Mouse (Mus musculus): ENCODE data around the gene Zfp575. TPM values are rescaled to one million over a fixed set of nuclear protein-coding genes. Genes with fewer than 3 reads are reported as not detected.

Zfp575 gene
- polyA plus RNA-seq, 2 experiments, result 0.04 to 0.09 TPM

DNA sequence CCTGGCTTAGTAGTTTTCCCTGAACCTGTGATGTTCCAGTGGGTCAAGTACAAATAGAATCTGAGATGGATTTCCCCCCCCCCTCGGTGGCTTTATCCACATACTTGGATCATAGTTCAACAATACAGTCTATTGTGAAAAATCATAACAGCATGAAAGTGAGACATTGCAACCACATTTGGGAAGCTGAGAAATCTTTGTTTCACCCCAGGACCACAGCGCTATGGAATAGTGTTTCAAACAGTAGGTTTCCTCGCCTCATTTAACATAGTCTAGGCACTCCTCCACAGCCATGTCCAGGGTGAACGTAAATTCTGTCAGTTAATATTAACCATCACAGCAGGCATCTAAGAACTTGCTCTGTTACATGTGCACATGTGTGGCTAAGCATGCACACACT, 50.4 kb downstream of the Zfp575 start:
- 67% methylated on average over 4 of the region's 4 CpGs for WGBS (ENCODE audit: insufficient replicate concordance)
- TF ChIP-seq EP300 (IDR thresholded peaks at IDR 0.05; ENCODE audit: low read depth) (no peak), CTCF (IDR thresholded peaks at IDR 0.05; ENCODE audit: low read depth) (no peak)
- Histone ChIP-seq H3K27me3 (ENCODE audit: control insufficient read depth, insufficient read depth, low read length) (no peaks in the 10 kb centered on the region), H3K27ac (no peak overlapping the region), H3K9ac (replicated peaks) (no peak overlapping the region), H3K36me3 (replicated peaks; ENCODE audit: control insufficient read depth, insufficient read depth, low read depth) (no peaks in the 10 kb centered on the region), H3K9me3 (ENCODE audit: control insufficient read depth, low read length) (no peaks in the 10 kb centered on the region), H3K4me1 (replicated peaks; ENCODE audit: control insufficient read depth in 2 of 2, insufficient read depth in 2 of 2, low read length in 1 of 2) (no peaks in the 10 kb centered on the region; a peak in 2 of 4 replicates), H3K4me2 (ENCODE audit: low read depth) (no peak overlapping the region), H3K4me3 (ENCODE audit: insufficient read depth in 1 of 2, low read depth in 2 of 2, low read length in 2 of 2) (no peak overlapping the region)
- ATAC-seq (ENCODE audit: insufficient read depth), result no peak
- DNase-seq (ENCODE audit: low read depth in 3 of 3, low spot score in 3 of 3), result no peak

DNA sequence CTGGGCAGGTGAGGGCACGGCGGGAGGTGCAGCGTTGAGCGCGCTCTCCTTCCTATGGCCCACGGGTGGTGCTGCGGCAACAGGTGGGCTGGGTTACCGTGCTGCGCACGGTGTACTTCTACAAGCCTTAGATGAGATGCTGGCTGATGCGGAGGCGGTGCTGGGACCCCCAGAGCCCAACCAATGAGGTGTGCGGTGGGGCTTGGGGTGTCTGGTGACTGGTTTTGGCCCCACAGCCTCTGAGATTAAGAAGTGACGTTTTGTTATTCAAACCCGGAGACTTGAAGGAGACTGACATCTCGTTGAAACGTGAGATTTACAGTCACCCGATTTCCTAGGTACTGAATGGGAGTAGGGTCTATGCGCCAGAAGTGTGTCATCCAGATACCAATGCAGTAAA, 53.1 kb downstream of the Zfp575 start:
- ATAC-seq (ENCODE audit: insufficient read depth), result no peak
- no peak for DNase-seq (ENCODE audit: low read depth in 3 of 3, low spot score in 3 of 3)
- H3K36me3 ChIP-seq (replicated peaks; ENCODE audit: control insufficient read depth, insufficient read depth, low read depth), result no peaks in the 10 kb centered on the region
- no peaks in the 10 kb centered on the region for H3K27me3 ChIP-seq (ENCODE audit: control insufficient read depth, insufficient read depth, low read length)
- H3K27ac ChIP-seq, result no peak overlapping the region
- no peak overlapping the region for H3K4me3 ChIP-seq (ENCODE audit: insufficient read depth in 1 of 2, low read depth in 2 of 2, low read length in 2 of 2)
- TF ChIP-seq CTCF (IDR thresholded peaks at IDR 0.05; ENCODE audit: low read depth) (no peak), EP300 (IDR thresholded peaks at IDR 0.05; ENCODE audit: low read depth) (no peak)
- H3K4me2 ChIP-seq (ENCODE audit: low read depth), result no peak overlapping the region
- H3K9me3 ChIP-seq (ENCODE audit: control insufficient read depth, low read length), result no peaks in the 10 kb centered on the region
- no peak overlapping the region for H3K9ac ChIP-seq (replicated peaks)
- WGBS (ENCODE audit: insufficient replicate concordance), result 80% methylated on average over 19 of the region's 19 CpGs
- peaks cover 6 to 15% of the 10 kb centered on the region in 2 experiments for H3K4me1 ChIP-seq (replicated peaks; ENCODE audit: control insufficient read depth in 2 of 2, insufficient read depth in 2 of 2, low read length in 1 of 2)

Other genes with a start within 250 kb of the Zfp575 start
- not detected in 2 replicates for gene Lypd5, start 238.4 kb downstream of the Zfp575 start, polyA plus RNA-seq (2012; rRNA removed)
- not detected in 2 replicates for gene Lypd5, start 238.4 kb downstream of the Zfp575 start, polyA plus RNA-seq (2014; fragmentation: Nextera tagmentation; extraction: Ambion mirVana)
- gene Kcnn4, start 217.4 kb downstream of the Zfp575 start, polyA plus RNA-seq (2012; rRNA removed), result 112 and 113 TPM in 2 replicates
- 90.2 and 112 TPM in 2 replicates for gene Kcnn4, start 217.4 kb downstream of the Zfp575 start, polyA plus RNA-seq (2014; fragmentation: Nextera tagmentation; extraction: Ambion mirVana)
- 20.6 and 22.2 TPM in 2 replicates for gene Smg9, start 188.0 kb downstream of the Zfp575 start, polyA plus RNA-seq (2012; rRNA removed)
- gene Smg9, start 188.0 kb downstream of the Zfp575 start, polyA plus RNA-seq (2014; fragmentation: Nextera tagmentation; extraction: Ambion mirVana), result 11.2 and 11.8 TPM in 2 replicates
- not detected in 2 replicates for gene Irgc1, start 135.3 kb downstream of the Zfp575 start, polyA plus RNA-seq (2012; rRNA removed)
- gene Irgc1, start 135.3 kb downstream of the Zfp575 start, polyA plus RNA-seq (2014; fragmentation: Nextera tagmentation; extraction: Ambion mirVana), result not detected in 2 replicates
- gene Plaur, start 125.2 kb downstream of the Zfp575 start, polyA plus RNA-seq (2012; rRNA removed), result 1.7 and 2.1 TPM in 2 replicates
- gene Plaur, start 125.2 kb downstream of the Zfp575 start, polyA plus RNA-seq (2014; fragmentation: Nextera tagmentation; extraction: Ambion mirVana), result 2.7 and 3.5 TPM in 2 replicates
- 0.43 and 0.48 TPM in 2 replicates for gene Cadm4, start 105.6 kb downstream of the Zfp575 start, polyA plus RNA-seq (2012; rRNA removed)
- 0.05 TPM in 1 of 2 replicates, not detected in the other for gene Cadm4, start 105.6 kb downstream of the Zfp575 start, polyA plus RNA-seq (2014; fragmentation: Nextera tagmentation; extraction: Ambion mirVana)
- gene Zfp428, start 80.6 kb downstream of the Zfp575 start, polyA plus RNA-seq (2012; rRNA removed), result 3.8 and 4.0 TPM in 2 replicates
- gene Zfp428, start 80.6 kb downstream of the Zfp575 start, polyA plus RNA-seq (2014; fragmentation: Nextera tagmentation; extraction: Ambion mirVana), result 2.3 TPM in 2 replicates
- not detected in 2 replicates for gene AC161166.1, start 75.2 kb downstream of the Zfp575 start, polyA plus RNA-seq (2012; rRNA removed)
- not detected in 2 replicates for gene AC161166.1, start 75.2 kb downstream of the Zfp575 start, polyA plus RNA-seq (2014; fragmentation: Nextera tagmentation; extraction: Ambion mirVana)
- 1.7 and 1.8 TPM in 2 replicates for gene Irgq, start 57.0 kb downstream of the Zfp575 start, polyA plus RNA-seq (2012; rRNA removed)
- 1.0 and 1.6 TPM in 2 replicates for gene Irgq, start 57.0 kb downstream of the Zfp575 start, polyA plus RNA-seq (2014; fragmentation: Nextera tagmentation; extraction: Ambion mirVana)
- not detected in 2 replicates for gene Pinlyp, start 41.5 kb downstream of the Zfp575 start, polyA plus RNA-seq (2012; rRNA removed)
- not detected in 2 replicates for gene Pinlyp, start 41.5 kb downstream of the Zfp575 start, polyA plus RNA-seq (2014; fragmentation: Nextera tagmentation; extraction: Ambion mirVana)
- gene Xrcc1, start 41.4 kb downstream of the Zfp575 start, polyA plus RNA-seq (2012; rRNA removed), result 27.8 and 28.8 TPM in 2 replicates
- 27.3 and 40.9 TPM in 2 replicates for gene Xrcc1, start 41.4 kb downstream of the Zfp575 start, polyA plus RNA-seq (2014; fragmentation: Nextera tagmentation; extraction: Ambion mirVana)
- 14.8 and 16.5 TPM in 2 replicates for gene Ethe1, start 98 bp downstream of the Zfp575 start, polyA plus RNA-seq (2012; rRNA removed)
- 24.8 and 27.3 TPM in 2 replicates for gene Ethe1, start 98 bp downstream of the Zfp575 start, polyA plus RNA-seq (2014; fragmentation: Nextera tagmentation; extraction: Ambion mirVana)
- 0.38 and 0.59 TPM in 2 replicates for gene Phldb3, start 23.1 kb upstream of the Zfp575 start, polyA plus RNA-seq (2012; rRNA removed)
- gene Phldb3, start 23.1 kb upstream of the Zfp575 start, polyA plus RNA-seq (2014; fragmentation: Nextera tagmentation; extraction: Ambion mirVana), result 0.06 and 0.15 TPM in 2 replicates
- gene Lypd3, start 48.9 kb upstream of the Zfp575 start, polyA plus RNA-seq (2012; rRNA removed), result 0.03 TPM in 1 of 2 replicates, not detected in the other
- not detected in 2 replicates for gene Lypd3, start 48.9 kb upstream of the Zfp575 start, polyA plus RNA-seq (2014; fragmentation: Nextera tagmentation; extraction: Ambion mirVana)
- not detected in 2 replicates for gene Tex101, start 89.0 kb upstream of the Zfp575 start, polyA plus RNA-seq (2012; rRNA removed)
- not detected in 2 replicates for gene Tex101, start 89.0 kb upstream of the Zfp575 start, polyA plus RNA-seq (2014; fragmentation: Nextera tagmentation; extraction: Ambion mirVana)
- gene BC049730, start 121.6 kb upstream of the Zfp575 start, polyA plus RNA-seq (2012; rRNA removed), result not detected in 2 replicates
- gene BC049730, start 121.6 kb upstream of the Zfp575 start, polyA plus RNA-seq (2014; fragmentation: Nextera tagmentation; extraction: Ambion mirVana), result not detected in 2 replicates
- gene Gm4763, start 139.3 kb upstream of the Zfp575 start, polyA plus RNA-seq (2012; rRNA removed), result not detected in 2 replicates
- gene Gm4763, start 139.3 kb upstream of the Zfp575 start, polyA plus RNA-seq (2014; fragmentation: Nextera tagmentation; extraction: Ambion mirVana), result not detected in 2 replicates
- gene Cd177, start 172.7 kb upstream of the Zfp575 start, polyA plus RNA-seq (2012; rRNA removed), result 1.0 and 1.1 TPM in 2 replicates
- gene Cd177, start 172.7 kb upstream of the Zfp575 start, polyA plus RNA-seq (2014; fragmentation: Nextera tagmentation; extraction: Ambion mirVana), result 1.9 and 2.8 TPM in 2 replicates
- gene Ceacam10, start 189.6 kb upstream of the Zfp575 start, polyA plus RNA-seq (2012; rRNA removed), result 0.19 and 0.39 TPM in 2 replicates
- 0.25 and 0.34 TPM in 2 replicates for gene Ceacam10, start 189.6 kb upstream of the Zfp575 start, polyA plus RNA-seq (2014; fragmentation: Nextera tagmentation; extraction: Ambion mirVana)

Measured in liver, embryonic 14.5 days (tissue).